Mouse (Mus musculus): ENCODE measurements around the gene Dcpp1.
A peak's percentile ranks its signal among the peaks of the same experiment; 100 is the strongest.
"Not testable (repeated sequence)": the region's sequence is repeated elsewhere in the genome, so short reads cannot be mapped to it uniquely, and the experiment has no call there.

Gene Dcpp1

DNA sequence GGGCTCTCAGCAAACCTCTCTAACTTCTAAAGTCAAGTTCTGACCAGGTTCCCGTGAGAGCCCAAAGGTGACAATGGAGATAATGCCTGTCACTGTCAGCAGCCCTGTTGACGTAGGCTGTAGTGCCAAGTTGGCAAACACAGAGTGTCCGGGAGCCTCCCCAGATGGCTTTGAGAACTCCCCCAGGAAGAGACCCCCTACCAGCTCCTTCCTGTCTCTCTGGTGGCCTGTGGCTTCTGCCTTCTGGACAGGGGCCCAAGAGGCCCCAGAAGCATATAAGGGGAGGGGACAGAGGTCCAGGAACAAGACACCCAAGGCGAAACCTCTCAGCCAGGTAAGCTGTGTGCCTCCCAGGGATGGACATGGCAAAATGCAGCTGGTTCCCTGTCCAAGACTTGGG lies at the start of gene Dcpp1, which contains the start of gene Dcpp2:
Gene Dcpp1 (plus strand): TSS at position 301 of the 400 bp plus-strand sequence.
Gene Dcpp2 (plus strand): TSS at position 305 of the 400 bp plus-strand sequence.
- not testable (repeated sequence) for DNase-seq (ENCODE audit: low spot score in 2 of 2)

- no peak for DNase-seq (ENCODE audit: low spot score in 2 of 2)
Measured at GRCm38 (mm10) chr17:23831201-23831600, 49.5 kb upstream of the Dcpp1 start.

DNA sequence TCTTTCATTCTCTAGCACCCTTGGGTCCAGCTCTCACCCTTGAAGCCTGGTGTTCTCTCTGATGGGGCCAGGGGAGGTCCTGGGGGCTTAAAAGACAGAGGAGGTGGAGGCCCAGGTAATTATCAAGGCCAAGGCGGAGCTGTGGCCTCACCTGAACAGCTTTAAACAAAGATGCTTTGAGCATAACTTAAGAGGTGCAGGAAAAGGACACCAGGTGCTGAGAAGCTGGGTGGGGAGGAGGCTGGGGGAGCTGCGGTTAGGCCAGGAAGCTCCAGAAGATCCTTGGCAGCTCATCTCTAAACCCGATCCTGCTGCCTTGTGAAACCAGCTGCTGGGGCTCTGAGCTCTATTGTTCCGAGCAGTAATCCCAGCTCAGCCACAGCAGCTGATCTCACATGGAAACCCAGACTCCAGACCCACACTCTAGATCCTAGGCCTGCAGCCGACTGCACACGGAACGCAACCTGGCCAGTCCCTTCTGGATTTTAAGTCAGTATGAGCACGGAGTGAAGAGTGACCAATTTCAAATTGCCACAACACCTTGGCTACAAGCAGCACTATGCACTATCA lies 44.6 kb upstream of the Dcpp1 start, which contains the start of gene Prss33:
Gene Prss33 (minus strand): TSS at position 51 of the 570 bp plus-strand sequence.
- no peak for DNase-seq (ENCODE audit: low spot score in 2 of 2)

DNA sequence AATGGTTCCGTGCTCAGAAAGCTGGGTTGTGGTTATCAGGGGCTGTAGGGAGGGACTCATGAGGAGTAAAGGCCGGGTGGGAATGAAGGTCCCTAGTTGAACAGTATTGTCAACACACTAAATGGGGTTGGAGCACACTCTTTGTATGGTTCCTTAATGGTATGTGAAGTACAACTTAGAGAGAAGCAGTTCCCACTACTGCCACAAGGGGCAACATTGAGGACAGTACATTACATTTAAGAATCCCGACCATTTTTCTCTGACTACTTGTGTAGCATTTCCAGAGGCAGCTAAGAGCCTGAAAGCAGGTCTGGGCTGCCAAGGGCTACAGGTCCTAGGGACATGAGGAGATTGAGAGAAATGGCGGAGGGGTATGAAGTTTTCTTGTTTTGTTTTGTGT lies 39.5 kb upstream of the Dcpp1 start:
- DNase-seq (ENCODE audit: low spot score in 2 of 2), result peak; percentile 64 to 85

GRCm38 (mm10) chr17:23843141-23843811 lies 37.4 kb upstream of the Dcpp1 start:
- DNase-seq (ENCODE audit: low spot score in 2 of 2), result no peak

DNA sequence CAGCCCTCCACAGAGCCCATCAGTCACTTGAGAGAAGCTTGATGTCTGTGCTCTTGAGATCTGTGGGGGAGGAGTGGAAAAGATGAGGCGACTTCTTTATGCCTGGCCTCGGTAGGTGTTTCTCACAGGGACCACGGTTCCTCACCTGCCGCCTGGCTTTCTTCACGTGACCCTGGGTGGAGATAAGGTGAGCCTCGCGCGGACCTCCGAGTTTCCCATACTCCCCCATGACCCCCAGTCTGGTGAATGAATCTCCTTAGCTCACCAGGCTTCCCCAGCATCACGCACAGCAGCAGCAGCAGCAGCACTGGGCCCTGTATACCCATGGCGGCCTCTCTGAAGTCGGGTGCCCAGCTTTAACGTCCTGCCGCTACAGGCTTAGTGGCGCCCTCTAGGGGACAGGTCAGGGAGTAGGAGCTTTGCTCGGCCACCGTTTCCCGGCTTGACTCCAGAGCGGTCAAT lies 36.8 kb upstream of the Dcpp1 start, which contains the start of the genes Prss32 and Prss41:
Gene Prss32 (plus strand): TSS at position 44 of the 462 bp plus-strand sequence.
Gene Prss41 (minus strand): TSS at position 361 of the 462 bp plus-strand sequence.
- DNase-seq (ENCODE audit: low spot score in 2 of 2), result peak; percentile 66 to 87

DNA sequence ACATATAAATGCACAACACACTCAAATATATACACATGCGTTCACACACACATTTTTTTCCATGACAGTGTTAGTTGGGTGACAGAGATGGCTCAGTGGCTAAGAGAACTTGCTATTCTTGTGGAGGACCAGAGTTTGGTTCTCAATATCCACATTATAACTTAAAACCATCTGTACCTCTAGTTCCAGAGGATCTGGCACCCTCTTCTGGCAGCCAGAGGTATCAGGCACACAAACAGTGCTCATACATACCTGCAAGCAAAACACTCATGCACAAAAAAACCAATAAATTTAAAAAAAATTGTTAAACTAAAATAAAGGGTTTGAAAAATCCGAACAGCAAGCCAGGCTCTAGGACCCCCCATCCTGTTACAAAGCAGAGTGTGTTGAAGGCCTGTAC lies 30.6 kb upstream of the Dcpp1 start:
- DNase-seq (ENCODE audit: low spot score in 2 of 2), result no peak

GRCm38 (mm10) chr17:23850853-23851749 lies 29.6 kb upstream of the Dcpp1 start:
- DNase-seq (ENCODE audit: low spot score in 2 of 2), result peak; percentile 55 to 80

DNA sequence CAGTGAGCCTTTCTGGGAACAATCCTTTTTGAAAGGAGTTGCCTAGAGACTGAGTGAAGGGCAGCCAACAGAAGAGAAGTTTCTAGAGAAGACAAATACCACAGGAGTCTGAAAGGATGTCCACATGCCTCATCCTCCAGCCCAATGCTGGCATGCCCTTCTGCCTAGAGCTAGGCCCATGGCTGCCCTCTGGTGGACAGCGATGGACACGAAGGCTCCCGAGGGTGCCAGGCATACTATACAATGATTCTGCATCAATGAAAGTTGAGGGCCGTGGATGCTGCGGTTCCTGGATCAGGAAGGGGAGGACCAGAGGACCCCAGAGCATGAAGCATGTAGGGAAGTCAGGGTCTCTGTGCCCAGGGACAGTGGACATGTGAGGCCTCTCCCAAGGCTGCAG lies 27.4 kb upstream of the Dcpp1 start:
- peak; percentile 62 to 82 for DNase-seq (ENCODE audit: low spot score in 2 of 2)

GRCm38 (mm10) chr17:23854229-23854765 lies 26.4 kb upstream of the Dcpp1 start:
- no peak for DNase-seq (ENCODE audit: low spot score in 2 of 2)

DNA sequence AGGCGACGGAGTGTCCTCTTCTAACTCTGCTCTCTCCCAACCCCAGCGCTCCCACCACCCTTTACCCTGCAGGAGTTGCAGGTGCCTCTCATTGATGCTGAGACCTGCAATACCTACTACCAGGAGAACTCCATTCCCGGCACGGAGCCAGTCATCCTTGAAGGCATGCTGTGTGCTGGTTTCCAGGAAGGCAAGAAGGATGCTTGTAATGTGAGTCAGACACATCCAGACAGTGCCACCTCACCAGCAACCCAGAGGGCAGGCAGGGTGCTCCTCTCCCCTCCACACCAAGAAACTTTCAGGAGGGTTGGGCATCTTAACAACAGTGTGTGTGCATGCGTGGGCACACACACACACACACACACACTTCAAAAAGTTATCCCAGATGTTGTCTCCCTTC lies 23.5 kb upstream of the Dcpp1 start:
- no peak for DNase-seq (ENCODE audit: low spot score in 2 of 2)

DNA sequence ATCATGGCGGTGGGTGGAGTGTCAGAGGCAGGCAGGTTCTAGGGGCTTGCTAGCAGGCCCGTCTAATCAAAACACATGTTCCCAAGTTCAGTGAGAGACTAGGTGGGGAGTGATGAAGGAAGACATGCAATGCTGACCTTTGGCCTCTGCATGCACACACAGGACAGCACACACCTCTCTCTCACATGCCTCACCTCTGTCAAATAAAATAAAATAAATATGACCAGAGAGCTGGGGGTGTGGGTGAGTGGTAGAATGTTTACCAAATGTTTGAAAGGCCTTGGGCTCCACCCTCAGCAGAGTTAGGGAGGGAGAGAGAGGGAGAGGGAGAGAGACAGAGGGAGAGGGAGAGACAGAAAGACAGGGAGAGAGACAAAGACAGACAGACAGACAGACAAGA lies 22.8 kb upstream of the Dcpp1 start:
- DNase-seq (ENCODE audit: low spot score in 2 of 2), result no peak

- DNase-seq (ENCODE audit: low spot score in 2 of 2), result no peak
Measured at GRCm38 (mm10) chr17:23862926-23863325, 17.8 kb upstream of the Dcpp1 start.

DNA sequence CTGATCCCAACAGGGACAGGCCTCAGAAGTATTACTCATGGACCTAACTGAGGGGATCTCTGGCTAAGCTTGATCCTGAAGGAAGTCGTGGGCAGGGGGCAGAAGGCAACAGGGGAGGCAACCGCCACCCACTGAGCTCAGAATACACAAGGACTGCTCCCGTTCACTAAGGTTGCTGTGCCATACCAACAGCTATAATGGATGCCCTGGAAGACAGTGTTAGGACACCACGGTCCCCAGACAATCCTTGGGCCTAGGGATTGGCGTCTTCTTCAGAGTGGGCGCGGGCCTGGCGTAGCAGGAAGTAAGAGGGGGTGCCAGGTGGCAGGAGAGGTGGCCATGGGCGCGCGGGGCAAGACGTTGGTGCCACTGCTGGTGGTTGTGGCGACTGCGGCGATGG lies 12.9 kb upstream of the Dcpp1 start, which contains the start of gene Prss21:
Gene Prss21 (plus strand): TSS at position 301 of the 400 bp plus-strand sequence.
- DNase-seq (ENCODE audit: low spot score in 2 of 2), result no peak

GRCm38 (mm10) chr17:23868513-23868912 lies 12.2 kb upstream of the Dcpp1 start:
- DNase-seq (ENCODE audit: low spot score in 2 of 2), result peak in 1 of 2 experiments; percentile 28

DNA sequence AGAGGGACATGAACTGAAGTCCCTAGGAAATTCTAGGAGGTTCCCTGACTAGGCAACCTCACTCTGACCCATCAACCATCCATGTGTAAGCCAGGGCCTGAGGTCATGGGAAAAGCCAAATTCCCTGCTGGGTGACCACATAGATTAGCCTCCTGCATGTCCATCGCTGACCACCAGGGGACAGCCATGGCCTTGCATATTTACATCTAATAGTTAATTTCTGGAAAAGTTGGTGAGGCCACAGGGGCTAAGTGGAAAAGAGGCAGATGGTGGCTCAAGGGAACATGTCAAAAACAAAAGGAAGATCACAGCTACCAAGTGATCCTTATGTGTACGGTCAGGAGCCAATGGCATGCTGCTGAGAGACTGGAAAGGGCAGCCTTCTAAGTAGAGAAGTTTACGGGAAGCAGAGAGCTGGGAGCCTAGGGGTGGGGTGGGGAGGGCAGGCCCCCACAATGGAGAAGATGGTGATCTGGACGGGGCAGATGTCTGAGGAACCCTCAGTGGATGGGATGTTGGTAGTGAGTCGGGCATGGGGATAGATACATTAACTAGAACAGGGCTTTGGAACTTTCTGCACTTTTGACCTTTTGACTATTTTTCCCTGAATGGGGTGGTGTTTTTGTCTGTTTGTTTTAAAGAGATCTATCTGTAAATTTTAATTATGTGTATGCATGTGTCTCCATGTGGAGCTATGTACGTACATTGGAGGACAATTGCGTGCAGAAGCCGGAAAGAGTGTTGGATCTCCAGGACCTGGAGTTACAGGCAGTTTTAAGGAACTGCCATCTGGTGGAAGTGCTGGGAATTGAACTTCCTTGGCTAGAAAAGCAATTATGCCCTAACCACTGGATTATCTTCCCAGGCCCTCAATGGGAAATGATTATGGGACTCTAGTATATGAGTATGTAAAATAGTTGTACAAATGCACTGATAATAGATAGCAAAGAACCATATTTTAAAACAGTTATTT lies 6.5 kb upstream of the Dcpp1 start:
- no peak for DNase-seq (ENCODE audit: low spot score in 2 of 2)

DNA sequence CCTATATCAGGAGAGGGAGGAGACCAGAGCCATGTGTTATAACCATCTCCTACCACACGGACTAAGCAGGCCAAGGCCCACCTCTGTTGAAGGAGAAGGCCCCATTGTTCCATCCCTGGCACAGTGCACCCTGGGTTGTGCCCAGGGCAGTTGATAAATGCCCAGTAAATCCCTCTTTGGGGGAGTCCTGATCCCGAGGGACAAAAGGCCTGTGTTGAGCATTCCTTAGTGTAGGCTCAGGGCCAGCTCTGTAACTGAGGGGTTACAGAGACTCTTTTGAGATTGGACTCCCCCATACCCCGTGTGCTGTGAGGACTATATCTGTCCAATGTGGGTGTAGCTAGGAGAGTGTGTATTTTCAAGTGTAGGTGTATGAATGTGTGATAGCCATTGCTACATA lies 3.9 kb upstream of the Dcpp1 start:
- no peak for DNase-seq (ENCODE audit: low spot score in 2 of 2)

DNA sequence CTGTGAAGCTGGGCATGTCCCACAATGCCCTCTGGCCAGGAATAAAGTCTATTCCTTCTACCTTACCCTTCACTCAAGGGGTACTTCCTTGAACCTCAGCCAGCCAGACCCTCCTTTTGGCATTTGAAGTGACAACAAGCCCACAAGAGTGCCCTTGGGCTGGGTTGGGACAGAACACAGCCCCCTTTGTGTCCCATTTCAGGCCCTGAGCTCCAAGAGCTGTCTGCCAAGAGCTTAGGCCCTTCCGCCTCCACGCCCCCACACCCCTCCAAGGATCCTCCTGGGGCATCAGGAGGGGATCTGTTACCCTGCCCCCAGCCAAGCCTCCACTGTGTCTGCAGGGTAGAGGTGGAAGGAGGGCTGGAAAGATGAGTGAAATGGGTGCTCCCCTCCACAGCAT lies 3.5 kb upstream of the Dcpp1 start:
- DNase-seq (ENCODE audit: low spot score in 2 of 2), result no peak

DNA sequence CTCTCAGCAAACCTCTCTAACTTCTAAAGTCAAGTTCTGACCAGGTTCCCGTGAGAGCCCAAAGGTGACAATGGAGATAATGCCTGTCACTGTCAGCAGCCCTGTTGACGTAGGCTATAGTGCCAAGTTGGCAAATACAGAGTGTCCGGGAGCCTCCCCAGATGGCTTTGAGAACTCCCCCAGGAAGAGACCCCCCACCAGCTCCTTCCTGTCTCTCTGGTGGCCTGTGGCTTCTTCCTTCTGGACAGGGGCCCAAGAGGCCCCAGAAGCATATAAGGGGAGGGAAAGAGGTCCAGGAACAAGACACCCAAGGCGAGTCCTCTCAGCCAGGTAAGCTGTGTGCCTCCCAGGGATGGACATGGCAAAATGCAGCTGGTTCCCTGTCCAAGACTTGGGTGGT lies 36.5 kb downstream of the Dcpp1 start, which contains the start of gene Dcpp3:
Gene Dcpp3 (plus strand): TSS at position 301 of the 400 bp plus-strand sequence.
- not testable (repeated sequence) for DNase-seq (ENCODE audit: low spot score in 2 of 2)

GRCm38 (mm10) chr17:23924531-23925007 lies 43.9 kb downstream of the Dcpp1 start:
- DNase-seq (ENCODE audit: low spot score in 2 of 2), result peak; percentile 78 to 85
